Mouse (Mus musculus) heart, adult 18-20 months (tissue): ENCODE measurements around the gene Rbck1. TPM values are rescaled to one million over a fixed set of nuclear protein-coding genes. Genes with fewer than 3 reads are reported as not detected.

Source experiments
- DNase-seq, 2 experiments: peaks; one replicate each; pipeline ENCODE4 v3.0.0; 2021 to 2022; ENCODE audit warnings: mixed read lengths in 1 of 2
- total RNA-seq, 2 experiments: library from RNA; stranded (reverse); gene quantifications; 2 replicates each; pipeline ENCODE4 v1.2.3; 2021

Rbck1 gene
- total RNA-seq, 2 experiments from 2014 or later, result 45.8 to 46.9 TPM

DNA sequence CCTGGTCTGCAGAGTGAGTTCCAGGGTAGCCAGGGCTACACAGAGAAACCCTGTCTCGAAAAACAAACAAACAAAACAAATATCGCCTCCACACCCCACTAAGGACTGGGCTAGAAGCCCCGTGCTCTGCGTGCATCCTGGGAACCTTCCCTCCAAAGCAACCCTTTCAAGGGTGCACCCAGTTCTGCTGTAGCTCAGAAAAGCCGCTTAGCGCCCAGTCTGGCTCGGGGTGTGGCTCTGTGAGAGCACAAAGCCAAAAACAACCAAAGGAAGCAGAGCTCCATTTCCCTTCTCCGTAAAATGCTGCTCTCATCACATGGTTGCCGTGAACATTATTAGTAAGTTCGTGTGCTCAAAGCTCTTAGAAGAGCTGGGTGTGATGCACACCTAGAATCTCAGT lies 11.9 kb upstream of the Rbck1 start:
- DNase-seq, result peak; percentile 60 to 62

DNA sequence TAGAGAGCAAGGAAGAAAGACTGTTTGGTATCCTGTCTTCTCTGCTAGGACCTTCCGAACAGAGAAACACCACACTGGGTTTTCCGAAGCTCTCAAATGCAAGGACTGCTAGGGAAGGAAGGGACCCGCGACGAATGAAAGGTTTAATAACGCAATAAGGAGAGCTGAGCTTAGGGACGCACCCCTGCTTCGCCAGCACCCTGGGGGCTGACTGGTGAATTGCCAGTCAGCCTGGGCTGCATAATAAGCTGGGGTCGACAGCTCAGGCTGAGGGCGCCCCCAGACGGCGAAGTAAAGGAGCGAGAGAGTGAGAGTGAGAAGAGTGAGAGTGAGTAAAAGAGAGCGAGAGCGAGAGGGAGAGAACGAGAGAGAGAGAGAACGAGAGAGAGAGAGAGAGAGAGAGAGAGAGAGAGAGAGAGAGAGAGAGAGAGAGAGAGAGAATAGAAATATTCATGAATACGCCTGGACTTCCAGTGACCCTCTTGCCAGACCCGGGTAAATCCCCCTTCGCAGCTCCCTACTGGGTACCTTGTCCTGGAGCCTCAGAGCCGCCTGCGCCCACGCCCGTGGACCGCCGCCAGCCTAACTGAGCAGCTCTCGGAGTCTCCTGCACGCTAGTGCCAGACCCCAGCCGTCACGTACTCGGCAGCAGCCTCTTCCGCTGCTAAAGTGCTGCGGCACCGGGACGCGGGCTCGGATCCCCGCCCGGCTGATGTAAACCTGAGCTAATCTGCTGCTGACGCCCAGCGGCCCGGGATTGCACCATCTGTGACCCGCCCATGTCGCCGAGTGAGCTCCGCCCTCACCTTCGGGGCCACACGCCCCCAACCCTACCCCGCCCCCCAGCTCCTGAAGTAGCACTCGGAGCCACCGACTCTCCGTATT lies 11.1 kb upstream of the Rbck1 start, which contains the start of gene Trib3:
Gene Trib3, minus strand, starts transcription at position 704 of the 885 bp plus-strand sequence.
- DNase-seq, result peak; percentile 87 to 90

DNA sequence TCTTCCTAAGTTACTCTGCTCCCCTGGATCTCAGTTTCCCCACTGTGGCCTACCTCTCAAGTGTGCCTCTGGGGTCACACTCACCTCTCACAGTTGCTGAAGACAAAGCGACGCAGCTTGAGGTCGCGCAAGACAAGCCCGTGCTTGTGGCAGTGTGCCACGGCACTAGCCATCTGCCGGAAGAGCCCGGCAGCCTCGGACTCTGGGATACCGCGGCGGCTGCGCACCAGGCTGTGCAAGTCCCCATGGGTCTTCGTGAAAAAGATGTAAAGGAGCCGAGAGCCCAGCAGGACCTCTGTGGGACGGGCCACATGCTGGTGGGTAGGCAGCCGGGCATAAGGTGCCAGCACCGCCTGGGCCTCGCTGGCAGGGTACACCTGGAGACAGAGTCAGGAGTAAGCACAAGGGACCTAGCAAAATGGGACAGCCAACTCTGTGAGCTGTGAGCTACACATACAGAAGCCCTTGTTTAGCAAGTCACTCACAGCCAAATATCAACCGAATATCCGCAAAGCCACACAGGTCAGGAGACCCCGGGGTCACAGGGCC lies 7.3 kb upstream of the Rbck1 start:
- no peak for DNase-seq

DNA sequence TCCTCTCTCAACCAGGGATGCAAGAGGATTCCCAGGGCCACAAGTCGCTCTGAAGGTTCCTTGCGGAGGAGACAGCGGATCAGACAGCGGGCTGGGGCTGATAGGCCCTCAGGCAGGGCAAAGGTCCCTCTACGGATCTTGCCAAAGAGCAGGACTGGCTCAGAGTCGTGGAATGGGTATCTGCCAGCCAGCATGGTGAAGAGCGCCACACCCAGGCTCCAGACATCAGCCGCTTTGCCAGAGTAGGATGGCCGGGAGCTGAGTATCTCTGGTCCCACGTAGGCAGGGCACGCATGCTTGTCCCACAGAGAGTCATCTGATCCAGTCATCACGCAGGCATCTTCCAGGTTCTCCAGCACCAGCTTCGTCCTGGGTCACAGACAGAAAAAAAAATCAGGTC lies 5.9 kb upstream of the Rbck1 start:
- DNase-seq, result no peak

DNA sequence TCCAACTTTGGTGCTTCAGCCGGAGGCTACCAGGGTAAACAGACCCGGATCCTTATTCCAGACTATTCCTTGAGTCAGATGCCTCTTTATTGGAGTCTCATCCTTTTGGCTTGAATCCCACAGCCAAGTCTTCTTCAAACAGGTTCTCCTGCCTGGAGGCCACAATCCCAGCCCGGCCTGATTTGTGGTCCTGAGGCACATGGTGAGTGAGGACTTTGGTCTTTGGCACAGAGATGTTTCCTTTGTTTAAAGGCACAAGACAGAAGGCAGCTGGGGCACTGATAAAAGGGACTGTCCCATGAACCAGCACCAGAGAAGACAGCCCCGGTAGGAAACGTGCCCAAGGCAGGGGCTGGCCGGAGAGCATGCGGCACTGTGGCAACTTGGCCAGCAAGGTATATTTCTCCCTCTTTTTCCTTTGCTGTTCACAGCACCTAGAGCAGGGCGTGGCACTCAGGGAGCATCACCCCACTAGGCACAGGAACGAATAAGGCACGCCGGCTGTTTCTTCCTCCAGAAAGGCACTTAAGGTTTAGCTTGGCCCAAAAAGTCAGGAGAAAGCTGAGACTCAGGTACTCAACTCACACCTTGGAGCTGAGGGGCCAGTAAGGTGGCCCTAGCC lies 5.2 kb upstream of the Rbck1 start:
- no peak for DNase-seq

DNA sequence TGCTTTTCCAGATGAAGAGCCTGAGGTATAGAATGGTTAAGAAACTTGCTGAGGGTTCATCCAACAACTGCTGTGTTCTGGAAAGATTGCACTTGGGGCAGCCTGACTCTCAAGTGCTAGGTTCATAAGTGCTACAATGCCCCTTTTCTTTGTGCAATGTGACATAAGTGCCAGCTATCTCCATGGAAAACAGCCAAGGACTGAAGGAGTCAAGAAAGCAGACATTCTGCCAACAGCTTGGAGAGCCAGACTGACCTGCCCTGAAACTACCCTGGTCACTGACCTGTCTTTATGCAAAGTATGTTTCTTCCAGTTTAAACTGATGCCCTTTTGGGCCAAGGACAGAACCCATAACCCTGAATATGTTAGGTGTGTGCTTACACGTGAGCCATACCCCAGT lies 4.4 kb upstream of the Rbck1 start:
- DNase-seq, result no peak

DNA sequence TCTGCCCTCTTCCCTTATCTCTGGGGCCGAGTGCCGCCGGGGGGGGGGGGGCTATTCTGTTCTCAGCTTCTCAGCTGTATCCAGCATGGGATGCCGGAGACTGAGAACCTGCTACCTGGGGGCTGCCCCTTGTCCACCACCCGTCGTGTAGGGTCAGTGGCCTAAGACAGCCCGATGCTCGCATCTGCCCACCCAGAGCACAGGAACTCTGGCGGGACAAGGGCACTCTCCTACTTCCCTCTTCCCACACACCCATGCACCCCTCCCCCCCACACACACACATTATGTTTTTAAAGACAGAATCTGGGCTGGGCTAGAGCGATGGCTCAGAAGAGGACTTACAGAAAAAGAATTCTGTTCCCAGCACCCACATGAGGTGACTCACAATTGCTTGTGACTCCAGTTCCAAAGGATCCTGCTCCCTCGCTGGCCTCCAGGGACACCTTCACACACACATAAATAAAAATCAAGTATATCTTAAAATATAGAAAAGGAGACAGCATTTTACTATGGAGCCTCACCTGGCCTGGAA lies 2.9 kb upstream of the Rbck1 start:
- DNase-seq, result no peak

DNA sequence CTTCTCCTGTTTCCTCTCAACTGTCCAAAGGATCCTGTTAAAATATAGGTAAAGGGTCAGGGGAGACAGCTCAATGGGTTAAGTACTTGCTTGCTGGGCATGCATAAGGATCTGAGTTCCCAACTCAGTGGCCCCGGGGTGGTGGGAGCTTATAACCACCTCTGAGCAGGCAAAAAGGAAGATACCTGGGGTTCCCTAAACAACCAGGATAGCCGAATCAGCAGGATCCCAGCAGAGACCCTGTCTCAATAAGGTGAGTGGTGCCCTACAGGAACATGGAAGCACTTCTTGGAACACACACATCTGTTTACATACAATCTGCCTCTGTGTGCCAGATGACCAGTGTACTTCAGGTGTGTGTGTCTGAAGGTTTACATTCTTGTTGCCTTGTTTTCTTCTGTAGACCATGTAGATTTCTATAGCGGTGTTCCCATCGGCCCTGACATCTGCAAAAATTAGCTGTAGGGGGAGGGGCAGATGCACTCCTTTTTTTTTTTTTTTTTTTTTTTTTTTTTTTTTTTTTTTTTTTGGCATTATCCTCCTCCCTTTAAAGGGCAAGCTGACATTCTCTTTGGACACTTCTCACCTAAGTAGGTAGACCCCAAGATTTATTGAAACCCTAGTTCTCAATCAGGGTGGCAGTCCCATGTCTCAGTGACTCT lies 1.0 kb upstream of the Rbck1 start:
- DNase-seq, result no peak

DNA sequence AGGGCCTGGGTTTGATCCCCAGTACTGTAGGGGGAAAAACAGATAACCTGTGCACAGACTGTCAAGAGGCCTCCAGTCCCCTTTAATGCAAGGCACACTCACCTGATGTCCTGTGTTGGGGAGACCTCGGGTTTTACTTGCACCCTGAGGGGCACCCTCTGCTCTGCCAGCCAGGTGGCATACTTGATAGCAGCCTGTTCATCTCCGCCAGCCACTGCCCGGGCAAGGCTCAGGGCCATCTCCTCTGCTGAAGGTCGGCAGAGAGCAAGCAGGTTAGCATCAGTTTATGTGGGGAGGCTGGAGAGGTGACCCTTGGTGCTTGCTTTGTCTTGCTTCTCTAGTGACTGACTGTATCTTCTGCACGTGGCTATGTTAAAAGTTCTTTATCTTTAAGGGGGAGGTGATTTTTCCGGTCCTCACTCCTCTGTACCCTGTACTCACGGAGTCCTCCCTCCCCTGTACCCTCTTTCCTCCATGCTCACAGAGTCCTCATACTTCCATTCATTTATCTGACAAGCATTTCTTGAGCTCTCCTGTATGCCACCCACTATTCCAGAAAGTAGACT lies 1.5 kb downstream of the Rbck1 start:
- DNase-seq, result no peak

DNA sequence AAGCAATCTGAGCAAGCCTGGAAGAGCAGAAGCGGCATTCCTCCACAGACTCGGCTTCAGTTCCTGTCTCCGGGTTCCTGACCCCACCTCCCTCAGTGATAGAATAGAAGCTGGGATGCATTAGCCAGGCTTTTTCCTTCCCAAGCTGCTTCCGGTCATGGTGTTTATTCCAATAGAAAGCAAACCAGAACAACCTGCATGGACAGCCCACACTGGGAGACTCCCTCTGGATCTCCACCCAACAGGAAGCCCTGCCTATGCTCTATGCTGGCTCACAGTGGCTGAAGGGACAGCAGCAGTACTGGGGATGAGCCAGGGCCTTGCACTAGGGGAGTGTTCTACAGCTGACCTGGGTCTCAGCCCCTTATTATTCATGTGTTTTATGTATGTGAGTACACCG lies 4.5 kb downstream of the Rbck1 start:
- DNase-seq, result peak; percentile 36 to 69

DNA sequence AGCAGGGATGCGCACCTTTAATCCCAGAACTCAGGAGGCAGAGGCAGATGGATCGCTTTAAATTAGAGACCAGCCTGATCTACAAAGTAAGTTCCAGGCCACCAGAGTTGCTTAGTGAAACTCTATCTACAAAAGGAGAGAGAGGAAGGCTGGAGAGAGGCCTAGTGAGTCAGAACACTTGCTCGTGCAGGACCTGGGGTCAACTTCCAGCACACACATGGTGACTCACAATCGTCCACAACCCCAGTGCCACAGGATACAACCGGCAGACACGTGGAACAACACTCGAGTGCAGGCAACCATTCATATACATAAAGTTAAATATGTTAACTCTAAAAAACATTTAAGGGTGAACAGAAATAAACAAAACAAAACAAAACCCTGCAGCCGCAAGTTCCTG lies 5.8 kb downstream of the Rbck1 start:
- DNase-seq, result no peak

DNA sequence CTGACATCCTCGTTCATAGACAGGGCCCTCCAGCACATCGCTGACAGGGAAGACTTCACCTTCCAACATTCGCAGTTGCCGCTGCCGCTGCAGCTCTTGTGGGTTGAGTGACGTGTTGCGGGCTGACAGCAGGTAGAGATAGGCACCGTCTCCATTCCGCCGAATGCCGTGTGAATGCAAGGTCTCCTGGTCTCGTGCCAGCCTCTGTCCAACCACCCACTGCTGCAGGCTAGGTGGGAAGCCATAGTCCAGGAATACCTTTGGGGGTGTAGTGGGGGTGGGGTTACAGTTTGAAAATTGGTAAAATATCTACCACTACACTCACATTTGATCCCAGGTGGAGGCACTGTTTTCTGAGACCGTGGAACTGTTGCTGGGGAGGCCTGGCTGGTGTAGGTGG lies 6.3 kb downstream of the Rbck1 start:
- no peak for DNase-seq

DNA sequence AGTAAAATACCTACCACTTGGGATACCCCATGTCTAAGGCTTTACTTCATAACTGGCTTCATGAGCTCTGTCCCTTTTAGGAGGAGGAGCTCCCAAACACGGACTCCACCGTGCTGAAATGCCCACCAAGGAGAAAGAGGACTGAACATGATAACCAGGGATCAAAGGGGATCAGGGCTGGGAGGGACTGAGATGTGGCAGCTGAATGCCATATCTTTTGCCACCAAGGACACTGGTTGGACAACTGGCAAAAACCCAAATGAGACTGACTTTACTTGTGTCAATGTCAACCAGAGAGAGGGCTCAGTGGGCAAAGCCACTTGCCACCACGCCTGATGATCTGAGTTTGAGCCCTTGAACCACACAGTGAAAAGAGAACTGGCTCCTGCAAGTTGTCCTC lies 7.6 kb downstream of the Rbck1 start:
- DNase-seq, result no peak

DNA sequence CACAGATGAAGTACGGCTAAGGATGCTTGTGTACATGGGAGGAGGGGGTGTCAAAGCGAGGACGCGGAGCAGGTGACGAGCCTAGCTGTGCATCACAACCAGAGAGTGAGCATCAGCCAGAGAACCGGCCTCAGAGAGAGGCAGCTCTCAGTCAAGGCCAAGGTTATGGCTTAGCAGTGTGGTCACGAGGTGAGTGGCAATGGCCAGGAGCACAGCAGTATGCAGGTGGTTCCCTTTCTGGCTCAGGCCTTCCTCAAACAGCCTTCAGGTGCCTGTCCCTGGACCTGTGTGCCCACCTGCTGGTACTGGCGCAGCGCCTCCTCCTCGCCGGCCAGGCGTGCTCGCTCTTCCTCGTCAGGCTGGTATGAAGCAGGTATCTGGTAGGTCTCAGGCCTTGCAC lies 8.5 kb downstream of the Rbck1 start:
- no peak for DNase-seq

DNA sequence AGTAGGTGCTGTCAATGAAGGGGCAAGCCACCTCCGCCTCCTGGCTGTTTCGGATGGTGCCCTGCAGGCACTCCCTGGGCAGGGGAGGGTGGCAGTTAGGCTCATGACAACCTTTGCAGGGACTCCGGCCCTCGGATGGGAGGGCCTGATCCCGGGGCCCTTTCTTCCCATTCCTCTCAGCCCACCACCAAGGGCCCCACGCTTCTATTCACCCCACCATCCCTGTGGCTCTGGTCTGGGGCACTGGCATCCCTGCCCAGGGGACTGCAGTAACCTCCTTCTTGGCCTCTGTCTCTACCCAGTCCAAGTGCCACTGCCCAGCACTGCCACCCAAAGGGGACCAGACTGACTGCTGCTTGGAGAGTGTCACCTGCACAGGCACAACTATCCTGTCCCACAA lies 10.3 kb downstream of the Rbck1 start:
- no peak for DNase-seq

DNA sequence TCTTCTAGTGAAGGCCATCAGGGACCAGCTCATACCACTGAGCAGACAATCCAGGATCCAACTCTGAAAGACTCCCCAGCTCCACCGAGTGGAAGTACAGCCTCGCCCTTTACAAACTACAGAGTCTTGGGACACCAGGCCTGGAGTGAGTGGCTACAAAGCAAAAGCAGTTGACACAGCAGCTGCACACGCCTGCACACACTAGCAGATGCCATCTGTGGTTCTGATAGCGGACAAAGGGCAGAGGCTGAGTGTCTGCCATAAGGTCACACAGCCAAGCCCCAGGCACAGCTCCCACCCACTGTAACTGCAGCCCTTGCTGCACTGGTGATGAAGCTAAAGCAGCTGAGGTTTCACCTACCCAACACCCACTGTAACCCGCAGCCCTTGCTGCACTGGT lies 10.9 kb downstream of the Rbck1 start:
- DNase-seq, result no peak

DNA sequence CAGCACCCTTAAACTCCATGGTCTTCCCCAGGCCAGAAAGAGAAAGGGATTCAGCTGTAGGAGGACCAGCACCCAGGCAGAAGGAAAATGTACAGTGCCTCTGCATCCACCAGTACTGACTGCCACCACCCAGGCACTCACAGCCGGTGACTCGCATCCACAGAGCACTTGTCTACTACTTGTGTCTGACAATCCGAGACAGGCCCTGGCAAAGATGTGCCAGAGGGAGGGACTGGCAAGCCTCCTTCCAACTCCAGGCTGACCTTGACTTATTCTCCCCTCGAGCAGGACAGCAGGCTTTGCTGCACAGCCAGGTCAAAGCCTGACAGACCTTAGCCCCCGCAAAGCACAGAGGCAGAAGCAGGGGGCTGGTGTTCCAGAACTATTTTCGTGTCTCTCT lies 15.4 kb downstream of the Rbck1 start:
- peak; percentile 34 to 61 for DNase-seq

DNA sequence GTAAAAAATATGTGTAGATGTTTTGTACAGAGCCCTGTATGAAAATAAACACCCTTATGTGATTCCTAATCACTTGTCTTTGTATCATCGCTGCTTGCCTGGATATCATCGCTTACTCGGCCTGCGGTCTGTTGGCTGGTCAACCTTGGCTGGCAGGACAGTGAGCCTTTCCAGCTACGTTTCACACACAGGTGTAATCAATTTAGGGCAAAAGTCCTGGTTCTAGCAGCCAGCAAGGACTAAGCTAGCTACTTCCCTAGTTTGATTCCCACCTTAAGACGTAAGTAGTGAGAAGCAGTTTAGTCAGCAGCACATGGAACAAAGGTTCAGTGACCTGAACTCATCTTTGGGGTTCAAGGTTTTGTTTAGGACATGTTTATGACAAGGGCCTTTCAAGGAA lies 18.5 kb downstream of the Rbck1 start:
- DNase-seq, result no peak

DNA sequence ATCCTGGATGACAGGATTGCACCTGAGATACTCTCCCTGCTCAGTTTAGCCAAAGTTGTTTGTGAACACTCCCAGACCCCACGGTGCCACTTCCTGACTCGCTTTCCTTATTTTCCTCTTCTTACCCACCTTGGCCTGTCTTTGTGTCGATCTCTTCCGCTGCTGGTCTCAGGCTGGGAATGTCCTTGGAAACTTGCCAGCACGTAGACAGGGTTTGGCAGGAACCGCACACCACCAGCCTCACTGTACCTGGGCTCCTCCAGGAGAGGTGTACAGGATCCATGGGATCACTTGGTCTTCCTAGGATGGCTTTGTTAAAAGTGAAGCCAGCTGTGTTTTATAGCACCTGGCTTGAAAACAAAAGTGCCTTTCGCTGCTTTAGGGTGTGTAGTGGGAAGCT lies 19.5 kb downstream of the Rbck1 start:
- DNase-seq, result peak in 1 of 2 experiments; percentile 24

DNA sequence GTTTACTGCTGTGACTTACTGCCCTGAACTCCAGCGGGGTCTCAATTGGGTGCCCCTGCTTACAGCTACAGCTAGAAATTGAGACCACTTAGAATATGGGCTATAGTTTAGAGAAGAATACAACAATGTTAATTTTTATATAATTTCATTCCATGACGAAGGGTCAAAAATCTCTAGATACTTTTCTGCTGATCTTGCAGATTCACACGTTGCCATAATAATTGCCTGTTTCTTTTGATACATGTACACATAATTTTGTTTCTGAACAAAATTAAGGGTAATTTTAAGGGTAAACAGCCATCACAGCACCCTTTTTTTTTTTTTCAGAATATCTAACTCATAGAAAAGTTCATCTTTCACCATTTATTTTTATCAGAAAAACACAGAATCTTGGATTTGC lies 25.3 kb downstream of the Rbck1 start:
- DNase-seq, result no peak

DNA sequence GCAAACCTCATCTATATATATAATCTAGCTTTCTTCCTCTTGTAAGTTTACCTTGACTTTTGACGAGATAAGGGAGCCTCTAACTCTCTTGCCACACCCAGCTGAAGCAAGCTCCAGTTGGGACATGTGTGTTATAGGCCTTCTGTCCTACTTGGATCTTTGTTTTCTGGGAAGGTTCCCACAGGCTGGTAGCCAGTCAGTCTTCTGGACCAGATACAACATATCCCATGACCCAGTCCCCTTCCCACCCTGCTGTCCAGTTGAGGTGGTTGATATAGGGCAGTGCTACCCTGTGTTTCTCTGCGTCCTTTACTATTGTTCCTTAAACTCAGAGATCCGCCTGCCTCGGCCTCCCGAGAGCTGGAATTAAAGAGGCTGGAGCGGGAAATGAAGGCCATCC lies 27.0 kb downstream of the Rbck1 start:
- no peak for DNase-seq

DNA sequence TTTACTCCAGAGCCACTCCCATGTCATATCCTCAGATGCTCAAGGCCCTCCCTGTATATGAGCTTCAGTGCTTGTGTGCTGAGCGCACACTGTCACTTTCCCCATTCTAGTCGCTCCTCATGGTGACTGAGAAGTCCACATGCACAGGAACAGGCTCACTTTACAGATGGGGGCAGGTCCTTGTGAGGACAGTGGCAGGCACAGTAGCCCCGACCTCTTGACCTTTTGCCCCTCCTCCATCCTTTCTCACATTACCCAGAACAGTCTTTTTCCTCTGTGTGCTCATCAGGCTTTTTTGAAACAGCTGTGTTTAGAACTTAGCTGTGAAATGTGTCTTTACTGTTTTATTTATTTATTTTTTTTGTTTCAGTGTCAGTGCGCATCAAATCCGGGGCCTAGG lies 28.7 kb downstream of the Rbck1 start:
- DNase-seq, result no peak
